In the genomic region with DNA sequence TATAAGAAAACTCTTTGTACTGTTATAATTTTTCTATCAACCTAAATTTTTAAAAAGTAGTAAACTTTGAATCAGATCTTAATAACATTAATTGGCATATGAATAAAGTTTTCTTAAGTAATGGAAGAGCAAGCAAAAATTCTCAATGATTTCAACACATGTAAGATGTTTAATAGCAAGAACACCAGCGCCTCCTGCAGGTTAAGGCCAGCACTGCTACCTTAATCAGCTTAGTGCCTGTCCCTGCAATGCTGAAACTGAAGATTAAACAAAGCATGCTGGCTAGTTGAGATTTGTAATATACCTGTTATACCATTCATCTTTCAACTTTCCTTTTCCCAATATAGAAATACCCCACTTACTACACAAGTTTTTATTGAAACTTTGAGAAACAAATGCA, we compare ENCODE assay signal across 9 mouse cellular contexts. TPM values are rescaled to one million over a fixed set of nuclear protein-coding genes. Genes with fewer than 3 reads are reported as not detected.
DNase-seq lines count a peak whose midpoint lies in the region; ATAC-seq and TF ChIP-seq lines count a peak whose summit lies in the region.
"Had no signal": no experiment of that assay in that cellular context is flagged by ENCODE, and none has a peak within 500 bp of the region (broad histone marks: within the 10 kb centered on the region; RNA-seq: fewer than 3 reads in every experiment).

No protein-coding gene starts in this region.

- TF ChIP-seq CTCF in heart, adult 2 months (IDR thresholded peaks at IDR 0.05), result no peak; the same call in 1 of the 2 replicates

- 10% methylated on average over 1 of the region's 1 CpGs for WGBS in heart, adult 2 months
- 10% methylated on average over 1 of the region's 1 CpGs for WGBS in heart, embryonic 10.5 days
- 20% methylated on average over 1 of the region's 1 CpGs for WGBS in hindbrain, embryonic 14.5 days
- 4% methylated on average over 1 of the region's 1 CpGs for WGBS in midbrain, embryonic 14.5 days

- peak; percentile 80; the same call in 1 of the 2 replicates for TF ChIP-seq EP300 in heart, adult 2 months (IDR thresholded peaks at IDR 0.05; ENCODE audit: insufficient read depth, low read depth, low read length)

- intact Hi-C loops in heart, adult 2 months (cut with DNase I), result loop anchor here (1.0 to 2.0 kb wide), 2 partner anchors 41 to 113 kb away; no protein-coding TSS in a partner anchor
- intact Hi-C loops in left cerebral cortex, postnatal 10 days (cut with DNase I), result loop anchor here (2.0 kb wide), 1 partner anchor 111 kb away; no protein-coding TSS in a partner anchor

- no peak overlapping the region for H3K4me2 ChIP-seq in hindbrain, embryonic 14.5 days (replicated peaks)
- H3K4me2 ChIP-seq in midbrain, embryonic 14.5 days (ENCODE audit: low read length), result no peak overlapping the region
- H3K4me2 ChIP-seq: neural tube, embryonic 12.5 days had no signal

- no peak overlapping the region for H3K27ac ChIP-seq in heart, adult 2 months
- no peak overlapping the region for H3K27ac ChIP-seq in heart, embryonic 10.5 days
- no peak overlapping the region for H3K27ac ChIP-seq in hindbrain, embryonic 14.5 days
- H3K27ac ChIP-seq in midbrain, embryonic 14.5 days (replicated peaks; ENCODE audit: low read depth, low read length), result no peak overlapping the region
- H3K27ac ChIP-seq: neural tube, embryonic 12.5 days had no signal

- no peak overlapping the region for H3K4me3 ChIP-seq in heart, adult 2 months
- H3K4me3 ChIP-seq in heart, embryonic 10.5 days, result no peak overlapping the region
- no peak overlapping the region for H3K4me3 ChIP-seq in hindbrain, embryonic 14.5 days (replicated peaks; ENCODE audit: low read length)
- H3K4me3 ChIP-seq in midbrain, embryonic 14.5 days (replicated peaks; ENCODE audit: low read depth, low read length), result no peak overlapping the region
- H3K4me3 ChIP-seq: neural tube, embryonic 12.5 days had no signal

- no peaks in the 10 kb centered on the region for H3K79me2 ChIP-seq in heart, adult 2 months (replicated peaks; ENCODE audit: control insufficient read depth, insufficient read depth, low read length)

- 0 out of 2 replicates have a peak, but pooled peaks have one; percentile 57 for ATAC-seq in erythroid progenitor cell, adult 5-6 weeks (replicated peaks; ENCODE audit: low FRiP score, poor library complexity, severe bottlenecking)
- no peak for ATAC-seq in hindbrain, embryonic 14.5 days (ENCODE audit: low FRiP score)
- no peak for ATAC-seq in midbrain, embryonic 14.5 days (ENCODE audit: low FRiP score, low TSS enrichment)

- no peak for TF ChIP-seq POLR2A in heart, adult 2 months (IDR thresholded peaks at IDR 0.05; ENCODE audit: insufficient read depth, low read depth, low read length)

- H3K9me3 ChIP-seq in heart, embryonic 10.5 days, result no peaks in the 10 kb centered on the region
- H3K9me3 ChIP-seq in hindbrain, embryonic 14.5 days (ENCODE audit: control insufficient read depth, low read length), result no peaks in the 10 kb centered on the region
- H3K9me3 ChIP-seq in midbrain, embryonic 14.5 days (ENCODE audit: control insufficient read depth, low read length), result no peaks in the 10 kb centered on the region
- H3K9me3 ChIP-seq: neural tube, embryonic 12.5 days had no signal

- H3K4me1 ChIP-seq in heart, adult 2 months (ENCODE audit: control insufficient read depth, insufficient read depth, low read length), result no peaks in the 10 kb centered on the region
- peaks cover 5% of the 10 kb centered on the region; the same call in 1 of the 2 replicates for H3K4me1 ChIP-seq in heart, embryonic 10.5 days
- H3K4me1 ChIP-seq in hindbrain, embryonic 14.5 days (replicated peaks; ENCODE audit: control insufficient read depth, insufficient read depth, low read length), result peaks cover 11% of the 10 kb centered on the region
- H3K4me1 ChIP-seq in midbrain, embryonic 14.5 days (ENCODE audit: control insufficient read depth, insufficient read depth, low read length), result peaks cover 6% of the 10 kb centered on the region

- H3K27me3 ChIP-seq in heart, adult 2 months (ENCODE audit: control insufficient read depth, insufficient read depth, low read length), result no peaks in the 10 kb centered on the region
- H3K27me3 ChIP-seq in heart, embryonic 10.5 days (ENCODE audit: insufficient read depth, poor library complexity, severe bottlenecking), result no peaks in the 10 kb centered on the region
- no peaks in the 10 kb centered on the region for H3K27me3 ChIP-seq in hindbrain, embryonic 14.5 days (ENCODE audit: control insufficient read depth, insufficient read depth, low read length)
- H3K27me3 ChIP-seq in midbrain, embryonic 14.5 days (ENCODE audit: control insufficient read depth, insufficient read depth, low read length), result no peaks in the 10 kb centered on the region
- H3K27me3 ChIP-seq: neural tube, embryonic 12.5 days had no signal

- no peak overlapping the region for H3K9ac ChIP-seq in heart, adult 2 months (ENCODE audit: low read depth, low read length)
- H3K9ac ChIP-seq in hindbrain, embryonic 14.5 days, result no peak overlapping the region
- no peak overlapping the region for H3K9ac ChIP-seq in midbrain, embryonic 14.5 days (replicated peaks; ENCODE audit: low read length)
- H3K9ac ChIP-seq: neural tube, embryonic 12.5 days had no signal

- peak; percentile 70 to 86 for DNase-seq in heart, adult 2 months
- DNase-seq in heart, embryonic 10.5 days (ENCODE audit: low spot score), result no peak
- DNase-seq in adrenal gland, postnatal 4 days (ENCODE audit: low spot score in 2 of 2), result peak; percentile 55 to 62
- DNase-seq in hindbrain, embryonic 14.5 days (ENCODE audit: low spot score), result peak; percentile 95
- peak; percentile 79 to 84 for DNase-seq in left cerebral cortex, postnatal 10 days (ENCODE audit: extremely low spot score in 1 of 2, low spot score in 2 of 2)
- DNase-seq in midbrain, embryonic 14.5 days, result peak; percentile 91
- peak; percentile 53 to 73 for DNase-seq in spleen, postnatal 14 days (ENCODE audit: low spot score in 2 of 2)

- peaks cover 5% of the 10 kb centered on the region for H3K36me3 ChIP-seq in heart, adult 2 months (ENCODE audit: control insufficient read depth, insufficient read depth, low read length)
- H3K36me3 ChIP-seq in heart, embryonic 10.5 days, result peaks cover 68% of the 10 kb centered on the region
- peaks cover 76% of the 10 kb centered on the region for H3K36me3 ChIP-seq in hindbrain, embryonic 14.5 days (replicated peaks; ENCODE audit: control insufficient read depth, insufficient read depth)
- peaks cover 78% of the 10 kb centered on the region for H3K36me3 ChIP-seq in midbrain, embryonic 14.5 days (ENCODE audit: control insufficient read depth, insufficient read depth, low read length)

RNA-seq across cellular contexts. Expression of gene Rtraf, which starts 5.7 kb away (rescaled TPM):
- total RNA-seq in heart, adult 2 months (2021), result 10 to 100 TPM; 56.8 to 71.3 TPM
- 33.1 and 51.0 TPM in 2 replicates for polyA plus RNA-seq in heart, adult 2 months (2012; rRNA removed)
- 182 and 196 TPM in 2 replicates for polyA plus RNA-seq in heart, embryonic 10.5 days (2016; fragmentation: Nextera tagmentation; extraction: Ambion mirVana)
- total RNA-seq in adrenal gland, postnatal 4 days (2021), result 10 to 100 TPM; 86.2 to 90.3 TPM
- 53.2 and 58.7 TPM in 2 replicates for total RNA-seq in erythroid progenitor cell, adult 5-6 weeks (2015; ENCODE audit: low replicate concordance)
- 33.4 and 54.2 TPM in 2 replicates for total RNA-seq in erythroid progenitor cell, adult 5-6 weeks (2017; ENCODE audit: low replicate concordance)
- polyA plus RNA-seq in hindbrain, embryonic 14.5 days (2014; fragmentation: Nextera tagmentation; extraction: Ambion mirVana), result 172 and 182 TPM in 2 replicates
- total RNA-seq in left cerebral cortex, postnatal 10 days (2021), result 10 to 100 TPM; 55.3 to 58.1 TPM
- polyA plus RNA-seq in midbrain, embryonic 14.5 days (2014; fragmentation: Nextera tagmentation; extraction: Ambion mirVana), result 178 and 196 TPM in 2 replicates
